Mouse (Mus musculus): Measurements from ENCODE around the gene Zdhhc1.

Gene Zdhhc1

GRCm38 (mm10) chr8:105516018-105516645, 19.4 kb upstream of the Zdhhc1 start:
- DNase-seq = peak; percentile 74

GRCm38 (mm10) chr8:105514656-105515055, 18.0 kb upstream of the Zdhhc1 start:
- no peak for DNase-seq

GRCm38 (mm10) chr8:105514194-105514593, 17.5 kb upstream of the Zdhhc1 start:
- no peak for DNase-seq

- no peak for DNase-seq
These were observed 13.5 kb upstream of the Zdhhc1 start for GRCm38 (mm10) chr8:105509997-105510735.

GRCm38 (mm10) chr8:105508758-105509157, 12.1 kb upstream of the Zdhhc1 start:
- no peak for DNase-seq

- DNase-seq = no peak
These were observed 10.3 kb upstream of the Zdhhc1 start for GRCm38 (mm10) chr8:105506977-105507376.

GRCm38 (mm10) chr8:105504617-105505016, 7.9 kb upstream of the Zdhhc1 start:
- no peak for DNase-seq

GRCm38 (mm10) chr8:105499787-105500186, 3.1 kb upstream of the Zdhhc1 start:
- DNase-seq = no peak

- DNase-seq = no peak
These were observed 1.1 kb downstream of the Zdhhc1 start for GRCm38 (mm10) chr8:105495350-105496302.

- no peak for DNase-seq
These were observed 2.1 kb downstream of the Zdhhc1 start for GRCm38 (mm10) chr8:105494566-105494965.

GRCm38 (mm10) chr8:105493495-105493894, 3.2 kb downstream of the Zdhhc1 start:
- no peak for DNase-seq

GRCm38 (mm10) chr8:105489281-105489680, 7.4 kb downstream of the Zdhhc1 start:
- DNase-seq = no peak

- DNase-seq = no peak
These were observed 8.6 kb downstream of the Zdhhc1 start for GRCm38 (mm10) chr8:105488082-105488481.

- peak; percentile 50 for DNase-seq
These were observed 12.3 kb downstream of the Zdhhc1 start for GRCm38 (mm10) chr8:105484392-105484791.

GRCm38 (mm10) chr8:105484030-105484368, 12.7 kb downstream of the Zdhhc1 start:
- no peak for DNase-seq

GRCm38 (mm10) chr8:105483212-105484029, 13.3 kb downstream of the Zdhhc1 start:
- DNase-seq = no peak

GRCm38 (mm10) chr8:105482123-105482522, 14.6 kb downstream of the Zdhhc1 start:
- no peak for DNase-seq

GRCm38 (mm10) chr8:105481453-105481852, 15.2 kb downstream of the Zdhhc1 start:
- DNase-seq = no peak

GRCm38 (mm10) chr8:105481013-105481412, 15.7 kb downstream of the Zdhhc1 start:
- DNase-seq = no peak

- DNase-seq = no peak
These were observed 18.9 kb downstream of the Zdhhc1 start for GRCm38 (mm10) chr8:105477792-105478191.

- peak; percentile 54 for DNase-seq
These were observed 19.9 kb downstream of the Zdhhc1 start for GRCm38 (mm10) chr8:105476628-105477413.

GRCm38 (mm10) chr8:105476161-105476560, 20.5 kb downstream of the Zdhhc1 start:
- no peak for DNase-seq
